Comparison of ENCODE assay signal across 17 mouse cellular contexts in genomic region chr16:64745089-64745488, GRCm38 (mm10).
"Had no signal": no experiment of that assay in that cellular context is flagged by ENCODE, and none has a peak within 500 bp of the region (broad histone marks: within the 10 kb centered on the region; RNA-seq: fewer than 3 reads in every experiment).

No protein-coding gene starts in this region.

- ATAC-seq: hindbrain, embryonic 16.5 days; inflammation-experienced regulatory T-cells, adult 6 months; intestine, embryonic 15.5 days; intestine, postnatal 0 days had no signal

- H3K4me3 ChIP-seq: gastrocnemius, adult 2 months; heart, adult 2 months; heart, embryonic 13.5 days; heart, embryonic 15.5 days; hindbrain, embryonic 10.5 days; hindbrain, embryonic 12.5 days; intestine, embryonic 15.5 days; layer of hippocampus, adult 2 months; left cerebral cortex, adult 2 months; limb, embryonic 10.5 days; limb, embryonic 12.5 days had no signal

- H3K4me1 ChIP-seq: heart, embryonic 13.5 days; heart, embryonic 15.5 days; hindbrain, embryonic 10.5 days; hindbrain, embryonic 12.5 days; intestine, embryonic 15.5 days; limb, embryonic 10.5 days; limb, embryonic 12.5 days had no signal

- H3K36me3 ChIP-seq: heart, embryonic 13.5 days; heart, embryonic 15.5 days; hindbrain, embryonic 10.5 days; hindbrain, embryonic 12.5 days; intestine, embryonic 15.5 days; limb, embryonic 10.5 days; limb, embryonic 12.5 days had no signal

- H3K9me3 ChIP-seq: heart, embryonic 13.5 days; heart, embryonic 15.5 days; hindbrain, embryonic 10.5 days; hindbrain, embryonic 12.5 days; intestine, embryonic 15.5 days; limb, embryonic 10.5 days; limb, embryonic 12.5 days had no signal

- H3K4me2 ChIP-seq: heart, embryonic 11.5 days; heart, embryonic 13.5 days; heart, embryonic 15.5 days; hindbrain, embryonic 12.5 days; hindbrain, embryonic 14.5 days; intestine, embryonic 15.5 days; limb, embryonic 12.5 days; liver, embryonic 11.5 days had no signal

- H3K27ac ChIP-seq: gastrocnemius, adult 2 months; heart, adult 2 months; heart, embryonic 13.5 days; heart, embryonic 15.5 days; hindbrain, embryonic 10.5 days; hindbrain, embryonic 12.5 days; hindbrain, embryonic 14.5 days; intestine, embryonic 15.5 days; layer of hippocampus, adult 2 months; left cerebral cortex, adult 2 months; limb, embryonic 10.5 days; limb, embryonic 12.5 days had no signal

- H3K27me3 ChIP-seq: heart, embryonic 13.5 days; heart, embryonic 15.5 days; hindbrain, embryonic 12.5 days; intestine, embryonic 15.5 days; limb, embryonic 12.5 days had no signal

- H3K9ac ChIP-seq: heart, embryonic 13.5 days; heart, embryonic 15.5 days; hindbrain, embryonic 12.5 days; hindbrain, embryonic 14.5 days; intestine, embryonic 15.5 days; limb, embryonic 12.5 days had no signal
